Mouse (Mus musculus): ENCODE results near the gene Med12l. TPM values are rescaled to one million over a fixed set of nuclear protein-coding genes. Genes with fewer than 3 reads are reported as not detected.
A peak's percentile ranks its signal among the peaks of the same experiment; 100 is the strongest.

Gene Med12l
- total and polyA plus RNA-seq, 2 experiments from 2014 or later = 3.3 to 20.5 TPM

- Histone ChIP-seq H3K9me3 (ENCODE audit: low read length) (no peaks in the 10 kb centered on the region), H3K27ac (no peak overlapping the region), H3K4me1 (ENCODE audit: insufficient read depth, low read length) (no peaks in the 10 kb centered on the region), H3K9ac (replicated peaks; ENCODE audit: low read length) (no peak overlapping the region), H3K4me3 (ENCODE audit: low read length) (no peak overlapping the region), H3K4me2 (ENCODE audit: low read depth, low read length) (no peak overlapping the region), H3K27me3 (ENCODE audit: insufficient read depth, low read length) (no peaks in the 10 kb centered on the region), H3K36me3 (ENCODE audit: insufficient read depth, low read length) (no peaks in the 10 kb centered on the region)
- ATAC-seq (no peak), DNase-seq (ENCODE audit: low spot score) (no peak)
- 91% methylated on average over 6 of the region's 6 CpGs for WGBS
- no peak for TF ChIP-seq CTCF (IDR thresholded peaks at IDR 0.05; ENCODE audit: low read depth)
Measured at GRCm38 (mm10) chr3:59248031-59248430, 242.4 kb downstream of the Med12l start.

DNA sequence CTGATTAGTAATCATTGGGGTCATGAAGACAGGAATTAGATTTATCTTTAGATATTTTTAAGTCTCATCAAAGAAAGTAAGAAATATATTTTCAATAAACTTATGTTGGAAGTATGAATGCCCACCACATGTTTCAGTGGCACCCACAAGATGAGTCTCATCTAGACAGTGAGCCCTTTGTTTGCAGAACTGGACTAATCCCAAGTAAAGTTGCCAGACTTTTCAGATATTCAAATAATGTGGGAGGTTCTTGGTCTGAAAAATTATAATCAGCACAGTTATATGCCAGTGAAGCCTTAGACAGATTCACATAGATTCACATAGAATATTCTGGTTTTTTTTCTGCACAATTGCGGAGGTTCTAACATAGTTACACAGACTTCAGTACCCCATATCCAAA lies 244.8 kb downstream of the Med12l start:
- H3K27ac ChIP-seq = no peak overlapping the region
- no peak for TF ChIP-seq CTCF (IDR thresholded peaks at IDR 0.05; ENCODE audit: low read depth)
- no peak overlapping the region for H3K4me2 ChIP-seq (ENCODE audit: low read depth, low read length)
- H3K4me3 ChIP-seq (ENCODE audit: low read length) = no peak overlapping the region
- peaks cover 6% of the 10 kb centered on the region; the same call in 1 of the 2 replicates for H3K36me3 ChIP-seq (ENCODE audit: insufficient read depth, low read length)
- DNase-seq (ENCODE audit: low spot score) (no peak), ATAC-seq (peak; percentile 51; the same call in 1 of the 2 replicates)
- H3K9me3 ChIP-seq (ENCODE audit: low read length) = no peaks in the 10 kb centered on the region
- no peaks in the 10 kb centered on the region for H3K4me1 ChIP-seq (ENCODE audit: insufficient read depth, low read length)
- no peak overlapping the region for H3K9ac ChIP-seq (replicated peaks; ENCODE audit: low read length)
- WGBS = 93% methylated on average over 1 of the region's 1 CpGs
- no peaks in the 10 kb centered on the region for H3K27me3 ChIP-seq (ENCODE audit: insufficient read depth, low read length)

DNA sequence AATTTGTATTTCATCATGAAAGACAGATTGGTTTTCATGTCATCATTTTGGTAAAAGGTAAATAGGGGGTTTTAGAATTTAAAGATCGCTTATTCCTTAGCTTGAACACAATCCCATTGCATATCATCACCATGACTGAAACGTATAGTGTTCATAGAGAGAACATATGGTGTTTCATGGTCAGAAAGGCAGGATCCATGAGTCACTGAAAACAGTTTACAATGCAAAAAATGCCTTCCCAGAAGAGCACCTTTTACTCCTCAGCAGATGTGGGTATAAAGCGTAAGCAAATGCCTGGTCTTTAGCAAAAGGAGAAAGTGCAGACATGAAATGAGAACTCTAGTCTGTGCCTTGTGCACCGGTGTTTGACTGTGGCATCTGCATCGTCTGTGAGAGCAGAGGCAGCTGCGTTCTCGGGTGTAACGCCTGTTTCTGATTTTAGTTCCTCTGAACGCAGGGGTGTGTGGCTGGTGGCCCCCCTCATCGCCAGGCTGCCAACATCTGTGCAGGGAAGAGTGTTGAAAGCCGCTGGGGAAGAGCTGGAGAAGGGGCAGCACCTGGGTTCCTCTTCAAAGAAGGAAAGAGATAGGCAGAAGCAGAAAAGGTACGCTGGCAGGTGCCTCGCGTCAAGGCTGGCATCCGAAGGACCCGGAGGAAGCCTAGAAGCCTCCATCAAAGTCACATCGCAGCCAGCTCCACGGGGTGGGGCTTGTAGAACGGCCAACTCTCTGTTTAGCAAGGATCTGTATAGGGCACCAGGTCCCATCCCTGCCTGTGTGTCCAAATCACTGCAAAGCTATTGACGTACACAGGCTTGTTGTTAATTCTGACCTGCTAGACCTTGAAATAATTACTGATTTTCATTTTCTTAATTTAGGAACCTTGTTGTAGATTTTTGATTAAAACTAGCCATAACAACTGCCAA lies 252.4 kb downstream of the Med12l start:
- Histone ChIP-seq H3K4me1 (ENCODE audit: insufficient read depth, low read length) (no peaks in the 10 kb centered on the region), H3K9ac (replicated peaks; ENCODE audit: low read length) (no peak overlapping the region), H3K36me3 (ENCODE audit: insufficient read depth, low read length) (peaks cover 6% of the 10 kb centered on the region; the same call in 1 of the 2 replicates), H3K4me3 (ENCODE audit: low read length) (no peak overlapping the region), H3K27ac (no peak overlapping the region), H3K9me3 (ENCODE audit: low read length) (no peaks in the 10 kb centered on the region), H3K4me2 (ENCODE audit: low read depth, low read length) (no peak overlapping the region), H3K27me3 (ENCODE audit: insufficient read depth, low read length) (no peaks in the 10 kb centered on the region)
- WGBS = 83% methylated on average over 20 of the region's 20 CpGs
- DNase-seq (ENCODE audit: low spot score) (no peak), ATAC-seq (no peak)
- TF ChIP-seq CTCF (IDR thresholded peaks at IDR 0.05; ENCODE audit: low read depth) = no peak

GRCm38 (mm10) chr3:59260745-59261144 lies 255.1 kb downstream of the Med12l start:
- Histone ChIP-seq H3K27me3 (ENCODE audit: insufficient read depth, low read length) (no peaks in the 10 kb centered on the region), H3K4me3 (ENCODE audit: low read length) (no peak overlapping the region), H3K4me1 (ENCODE audit: insufficient read depth, low read length) (no peaks in the 10 kb centered on the region), H3K9me3 (ENCODE audit: low read length) (no peaks in the 10 kb centered on the region), H3K4me2 (ENCODE audit: low read depth, low read length) (no peak overlapping the region), H3K27ac (no peak overlapping the region), H3K36me3 (ENCODE audit: insufficient read depth, low read length) (no peaks in the 10 kb centered on the region; the same call in 1 of the 2 replicates), H3K9ac (replicated peaks; ENCODE audit: low read length) (no peak overlapping the region)
- no peak for DNase-seq (ENCODE audit: low spot score)
- no peak for ATAC-seq
- WGBS = 71% methylated on average over 5 of the region's 5 CpGs
- TF ChIP-seq CTCF (IDR thresholded peaks at IDR 0.05; ENCODE audit: low read depth) = no peak

DNA sequence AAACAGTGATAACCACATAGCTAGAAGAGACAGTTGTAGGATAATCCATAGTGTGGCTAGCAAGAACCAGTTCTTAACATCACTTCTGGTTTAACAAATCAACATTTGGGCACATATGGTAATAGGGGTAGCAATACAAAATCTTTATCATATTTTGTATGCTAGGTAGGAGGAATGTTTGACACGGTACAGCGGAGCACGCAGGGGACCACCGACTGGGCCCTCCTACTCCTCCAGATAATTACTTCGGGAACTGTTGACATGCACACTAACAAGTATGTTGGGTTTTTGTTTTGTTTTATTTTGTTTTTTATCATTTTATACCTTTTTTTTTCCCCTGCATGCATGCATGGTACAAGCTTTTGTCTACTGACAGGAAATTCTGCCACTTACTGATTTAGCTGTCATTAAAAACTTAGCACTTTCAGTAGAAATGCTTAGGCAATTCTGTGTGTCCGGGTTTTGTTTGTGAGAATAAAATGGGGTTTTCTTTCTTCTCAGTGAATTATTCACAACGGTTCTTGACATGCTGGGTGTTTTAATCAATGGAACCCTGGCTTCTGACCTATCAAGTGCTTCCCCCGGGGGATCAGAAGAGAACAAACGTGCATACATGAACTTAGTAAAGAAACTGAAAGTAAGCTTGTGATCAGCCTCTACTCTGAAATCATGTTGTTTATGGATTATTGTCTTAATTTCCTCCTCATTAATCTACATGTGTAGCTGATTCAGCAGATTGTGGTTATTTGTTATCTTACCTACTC lies 256.3 kb downstream of the Med12l start:
- Histone ChIP-seq H3K27me3 (ENCODE audit: insufficient read depth, low read length) (no peaks in the 10 kb centered on the region), H3K4me3 (ENCODE audit: low read length) (no peak overlapping the region), H3K9ac (replicated peaks; ENCODE audit: low read length) (no peak overlapping the region), H3K4me1 (ENCODE audit: insufficient read depth, low read length) (no peaks in the 10 kb centered on the region), H3K36me3 (ENCODE audit: insufficient read depth, low read length) (no peaks in the 10 kb centered on the region; the same call in 1 of the 2 replicates), H3K4me2 (ENCODE audit: low read depth, low read length) (no peak overlapping the region), H3K27ac (no peak overlapping the region; the same call in 1 of the 2 replicates), H3K9me3 (ENCODE audit: low read length) (no peaks in the 10 kb centered on the region)
- no peak for ATAC-seq
- WGBS = 32% methylated on average over 9 of the region's 9 CpGs
- no peak for TF ChIP-seq CTCF (IDR thresholded peaks at IDR 0.05; ENCODE audit: low read depth)
- DNase-seq (ENCODE audit: low spot score) = no peak

GRCm38 (mm10) chr3:59262704-59263103 lies 257.1 kb downstream of the Med12l start, which contains the start of gene P2ry12:
Gene P2ry12, minus strand, starts transcription at chr3:59262871.
- no peaks in the 10 kb centered on the region for H3K9me3 ChIP-seq (ENCODE audit: low read length)
- ATAC-seq = peak; percentile 69; the same call in 1 of the 2 replicates
- no peaks in the 10 kb centered on the region; the same call in 1 of the 2 replicates for H3K36me3 ChIP-seq (ENCODE audit: insufficient read depth, low read length)
- TF ChIP-seq CTCF (IDR thresholded peaks at IDR 0.05; ENCODE audit: low read depth) = no peak
- 23% methylated on average over 7 of the region's 7 CpGs for WGBS
- H3K4me2 ChIP-seq (ENCODE audit: low read depth, low read length) = no peak within 1 kb of the TSS
- no peak within 1 kb of the TSS for H3K9ac ChIP-seq (replicated peaks; ENCODE audit: low read length)
- no peak within 1 kb of the TSS; the same call in 1 of the 2 replicates for H3K27ac ChIP-seq
- no peak within 1 kb of the TSS for H3K4me3 ChIP-seq (ENCODE audit: low read length)
- H3K27me3 ChIP-seq (ENCODE audit: insufficient read depth, low read length) = no peaks in the 10 kb centered on the region
- H3K4me1 ChIP-seq (ENCODE audit: insufficient read depth, low read length) = no peaks in the 10 kb centered on the region
- DNase-seq (ENCODE audit: low spot score) = peak; percentile 30

All from hindbrain, postnatal 0 days (tissue).